Mouse (Mus musculus) E14TG2a.4 (cell line): Measurements from ENCODE around the gene Abcb8.

Source experiments
- CTCF ChIP-seq: conservative IDR thresholded peaks from 2 replicates; pipeline ENCODE4 v1.5.1; 2014; ENCODE audit warnings: low read length
- NANOG ChIP-seq: IDR thresholded peaks from 2 replicates; pipeline ENCODE4 v1.6.1; 2014; ENCODE audit warnings: borderline replicate concordance, low read length, mixed read lengths
- POU5F1 ChIP-seq: IDR thresholded peaks from 2 replicates; pipeline ENCODE4 v1.6.1; 2014; ENCODE audit warnings: low read length, borderline replicate concordance

GRCm38 (mm10) chr5:24385374-24385773, 8.1 kb upstream of the Abcb8 start:
- no peak for TF ChIP-seq CTCF
- TF ChIP-seq NANOG = no peak
- no peak for TF ChIP-seq POU5F1
